Mouse (Mus musculus) CH12.LX (cell line): ENCODE measurements around the gene Ostm1.
A peak's percentile ranks its signal among the peaks of the same experiment; 100 is the strongest.

ENCODE experiments used
- CTCF ChIP-seq, 2 experiments: IDR thresholded peaks in 1 of 2; conservative IDR thresholded peaks in 1 of 2; 2 replicates each; pipeline ENCODE4 v1.5.1; 2011 to 2012; ENCODE audit warnings: low read depth in 2 of 2, low read length in 2 of 2, improper control_type of control experiment in 1 of 2, inconsistent platforms in 1 of 2, mild to moderate bottlenecking in 1 of 2, moderate library complexity in 1 of 2
- MAX ChIP-seq: IDR thresholded peaks from 2 replicates; pipeline ENCODE4 v1.6.1; 2011; ENCODE audit warnings: low read length, improper control_type of control experiment
- POLR2AphosphoS2 ChIP-seq: IDR thresholded peaks from 2 replicates; pipeline ENCODE4 v1.6.1; 2011; ENCODE audit warnings: low read depth, low read length, improper control_type of control experiment
- ZKSCAN1 ChIP-seq: IDR thresholded peaks from 2 replicates; pipeline ENCODE4 v1.6.1; 2012; ENCODE audit warnings: low read depth, inconsistent platforms, low read length, improper control_type of control experiment, borderline replicate concordance
- ZNF384 ChIP-seq: IDR thresholded peaks from 2 replicates; pipeline ENCODE4 v1.6.1; 2012; ENCODE audit warnings: low read depth, low read length, improper control_type of control experiment, inconsistent platforms

DNA sequence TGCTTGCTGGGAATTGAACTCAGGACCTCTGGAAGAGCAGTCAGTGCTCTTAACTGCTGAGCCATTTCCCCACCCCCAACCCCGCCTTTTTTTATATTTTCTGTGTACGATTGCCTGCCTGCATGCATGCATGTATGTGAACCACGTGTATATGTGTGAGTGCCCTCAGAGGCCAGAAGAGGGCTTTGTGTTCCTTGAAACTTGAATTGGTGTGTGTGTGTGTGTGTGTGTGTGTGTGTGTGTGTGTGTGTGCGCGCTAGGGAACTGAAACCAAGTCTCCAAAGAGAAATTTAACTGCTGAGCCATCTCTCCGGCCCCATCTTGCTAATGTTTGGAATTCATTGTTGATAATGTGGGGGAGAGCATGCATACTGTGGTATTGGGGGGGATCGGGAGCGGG lies 15.0 kb downstream of the Ostm1 start:
- TF ChIP-seq CTCF (conservative IDR thresholded peaks at IDR 0.05 in 1 of 2, IDR thresholded peaks at IDR 0.05 in 1 of 2; ENCODE audit: low read depth in 2 of 2, low read length in 2 of 2), result peak in 1 of 2 experiments; percentile 26; a peak in 2 of 4 replicates
- TF ChIP-seq POLR2AphosphoS2, result no peak
- no peak for TF ChIP-seq MAX
- TF ChIP-seq ZKSCAN1, result no peak
- TF ChIP-seq ZNF384, result no peak
